Mouse (Mus musculus): Measurements from ENCODE around the gene Ndufs2. TPM values are rescaled to one million over a fixed set of nuclear protein-coding genes. Genes with fewer than 3 reads are reported as not detected.
A peak's percentile ranks its signal among the peaks of the same experiment; 100 is the strongest.

Gene Ndufs2
- total and polyA plus RNA-seq, 2 experiments from 2014 or later, result 1,009 to 1,127 TPM

GRCm38 (mm10) chr1:171293351-171293750, 42.2 kb upstream of the Ndufs2 start:
- no peak for TF ChIP-seq EP300 (IDR thresholded peaks at IDR 0.05; ENCODE audit: low read depth)
- no peak for TF ChIP-seq CTCF (IDR thresholded peaks at IDR 0.05; ENCODE audit: low read depth)
- H3K27me3 ChIP-seq (ENCODE audit: control insufficient read depth, insufficient read depth, low read length), result 0 out of 2 replicates have a peak, but pooled peaks cover 7% of the 10 kb centered on the region
- no peak overlapping the region for H3K9ac ChIP-seq (replicated peaks; ENCODE audit: low read depth, low read length)
- peaks cover 16% of the 10 kb centered on the region for H3K36me3 ChIP-seq (replicated peaks; ENCODE audit: control insufficient read depth, insufficient read depth, low read length)
- DNase-seq (ENCODE audit: low spot score), result no peak
- no peak overlapping the region for H3K27ac ChIP-seq (ENCODE audit: low read depth)
- no peak for ATAC-seq (ENCODE audit: insufficient read depth, low read depth)
- H3K4me1 ChIP-seq (ENCODE audit: control insufficient read depth, insufficient read depth), result peaks cover 9% of the 10 kb centered on the region
- 78% methylated on average over 3 of the region's 3 CpGs for WGBS
- no peak overlapping the region for H3K4me3 ChIP-seq (ENCODE audit: low read depth, low read length)
- H3K9me3 ChIP-seq (replicated peaks; ENCODE audit: control insufficient read depth, low read length), result no peaks in the 10 kb centered on the region
- peak overlapping the region; percentile 69 for H3K4me2 ChIP-seq (ENCODE audit: low read depth, low read length)

GRCm38 (mm10) chr1:171288328-171288727, 37.1 kb upstream of the Ndufs2 start:
- no peak overlapping the region for H3K9ac ChIP-seq (replicated peaks; ENCODE audit: low read depth, low read length)
- no peaks in the 10 kb centered on the region for H3K9me3 ChIP-seq (replicated peaks; ENCODE audit: control insufficient read depth, low read length)
- ATAC-seq (ENCODE audit: insufficient read depth, low read depth) (no peak), DNase-seq (ENCODE audit: low spot score) (no peak)
- H3K27ac ChIP-seq (ENCODE audit: low read depth), result no peak overlapping the region
- no peaks in the 10 kb centered on the region for H3K27me3 ChIP-seq (ENCODE audit: control insufficient read depth, insufficient read depth, low read length)
- H3K36me3 ChIP-seq (replicated peaks; ENCODE audit: control insufficient read depth, insufficient read depth, low read length), result peaks cover 38% of the 10 kb centered on the region
- peak overlapping the region; percentile 84; the same call in 1 of the 2 replicates for H3K4me2 ChIP-seq (ENCODE audit: low read depth, low read length)
- H3K4me1 ChIP-seq (ENCODE audit: control insufficient read depth, insufficient read depth), result peaks cover 8% of the 10 kb centered on the region; the same call in 1 of the 2 replicates
- TF ChIP-seq EP300 (IDR thresholded peaks at IDR 0.05; ENCODE audit: low read depth) (no peak), CTCF (IDR thresholded peaks at IDR 0.05; ENCODE audit: low read depth) (no peak)
- peak overlapping the region; percentile 95; the same call in 1 of the 2 replicates for H3K4me3 ChIP-seq (ENCODE audit: low read depth, low read length)
- WGBS, result 70% methylated on average over 4 of the region's 4 CpGs

GRCm38 (mm10) chr1:171287136-171288081, 36.2 kb upstream of the Ndufs2 start, which contains the start of gene Usp21:
Usp21 (minus strand) TSS chr1:171287991.
- H3K9me3 ChIP-seq (replicated peaks; ENCODE audit: control insufficient read depth, low read length), result no peaks in the 10 kb centered on the region
- peak within 1 kb of the TSS; percentile 95 for H3K4me3 ChIP-seq (ENCODE audit: low read depth, low read length)
- H3K27ac ChIP-seq (ENCODE audit: low read depth), result peak within 1 kb of the TSS; percentile 88
- peak within 1 kb of the TSS; percentile 84 for H3K4me2 ChIP-seq (ENCODE audit: low read depth, low read length)
- H3K36me3 ChIP-seq (replicated peaks; ENCODE audit: control insufficient read depth, insufficient read depth, low read length), result peaks cover 44% of the 10 kb centered on the region
- peak; percentile 96 for DNase-seq (ENCODE audit: low spot score)
- H3K27me3 ChIP-seq (ENCODE audit: control insufficient read depth, insufficient read depth, low read length), result no peaks in the 10 kb centered on the region
- ATAC-seq (ENCODE audit: insufficient read depth, low read depth), result peak; percentile 96
- peak within 1 kb of the TSS; percentile 92 for H3K9ac ChIP-seq (replicated peaks; ENCODE audit: low read depth, low read length)
- WGBS, result under 1% methylated on average over 49 of the region's 49 CpGs
- TF ChIP-seq EP300 (IDR thresholded peaks at IDR 0.05; ENCODE audit: low read depth) (peak; percentile 71; the same call in 1 of the 2 replicates), CTCF (IDR thresholded peaks at IDR 0.05; ENCODE audit: low read depth) (no peak)
- peaks cover 7% of the 10 kb centered on the region; the same call in 1 of the 2 replicates for H3K4me1 ChIP-seq (ENCODE audit: control insufficient read depth, insufficient read depth)

- Histone ChIP-seq H3K27ac (ENCODE audit: low read depth) (no peak overlapping the region), H3K4me3 (ENCODE audit: low read depth, low read length) (no peak overlapping the region), H3K4me1 (ENCODE audit: control insufficient read depth, insufficient read depth) (peaks cover 7% of the 10 kb centered on the region; the same call in 1 of the 2 replicates), H3K9ac (replicated peaks; ENCODE audit: low read depth, low read length) (no peak overlapping the region), H3K4me2 (ENCODE audit: low read depth, low read length) (peak overlapping the region; percentile 84), H3K9me3 (replicated peaks; ENCODE audit: control insufficient read depth, low read length) (no peaks in the 10 kb centered on the region), H3K27me3 (ENCODE audit: control insufficient read depth, insufficient read depth, low read length) (no peaks in the 10 kb centered on the region), H3K36me3 (replicated peaks; ENCODE audit: control insufficient read depth, insufficient read depth, low read length) (peaks cover 44% of the 10 kb centered on the region)
- TF ChIP-seq EP300 (IDR thresholded peaks at IDR 0.05; ENCODE audit: low read depth) (no peak), CTCF (IDR thresholded peaks at IDR 0.05; ENCODE audit: low read depth) (no peak)
- ATAC-seq (ENCODE audit: insufficient read depth, low read depth), result no peak
- WGBS, result 91% methylated on average over 19 of the region's 19 CpGs
- no peak for DNase-seq (ENCODE audit: low spot score)
These were observed 35.3 kb upstream of the Ndufs2 start for GRCm38 (mm10) chr1:171286517-171286916.

GRCm38 (mm10) chr1:171285096-171285892, 34.1 kb upstream of the Ndufs2 start:
- Histone ChIP-seq H3K9me3 (replicated peaks; ENCODE audit: control insufficient read depth, low read length) (no peaks in the 10 kb centered on the region), H3K27ac (ENCODE audit: low read depth) (no peak overlapping the region), H3K27me3 (ENCODE audit: control insufficient read depth, insufficient read depth, low read length) (no peaks in the 10 kb centered on the region), H3K9ac (replicated peaks; ENCODE audit: low read depth, low read length) (no peak overlapping the region), H3K4me2 (ENCODE audit: low read depth, low read length) (no peak overlapping the region), H3K4me1 (ENCODE audit: control insufficient read depth, insufficient read depth) (peaks cover 8% of the 10 kb centered on the region), H3K4me3 (ENCODE audit: low read depth, low read length) (no peak overlapping the region), H3K36me3 (replicated peaks; ENCODE audit: control insufficient read depth, insufficient read depth, low read length) (peaks cover 44% of the 10 kb centered on the region)
- ATAC-seq (ENCODE audit: insufficient read depth, low read depth) (no peak), DNase-seq (ENCODE audit: low spot score) (no peak)
- TF ChIP-seq CTCF (IDR thresholded peaks at IDR 0.05; ENCODE audit: low read depth) (no peak), EP300 (IDR thresholded peaks at IDR 0.05; ENCODE audit: low read depth) (no peak)
- WGBS, result 80% methylated on average over 20 of the region's 20 CpGs

Measured in heart, postnatal 0 days (tissue).